Mouse (Mus musculus) T-helper 17 cell (primary cell): ENCODE measurements around the gene Maml3.

Experiments
- in situ Hi-C, 2 experiments: fragments of 300-600 bp; cut with MboI, MseI; formaldehyde crosslinking; loops; 1 replicate in 1 of 2; 2 replicates in 1 of 2; pipeline ENCODE4 v1.15.1; 2025; ENCODE audit warnings: high pct_unique_total_duplicates in 2 of 2

Maml3 gene

DNA sequence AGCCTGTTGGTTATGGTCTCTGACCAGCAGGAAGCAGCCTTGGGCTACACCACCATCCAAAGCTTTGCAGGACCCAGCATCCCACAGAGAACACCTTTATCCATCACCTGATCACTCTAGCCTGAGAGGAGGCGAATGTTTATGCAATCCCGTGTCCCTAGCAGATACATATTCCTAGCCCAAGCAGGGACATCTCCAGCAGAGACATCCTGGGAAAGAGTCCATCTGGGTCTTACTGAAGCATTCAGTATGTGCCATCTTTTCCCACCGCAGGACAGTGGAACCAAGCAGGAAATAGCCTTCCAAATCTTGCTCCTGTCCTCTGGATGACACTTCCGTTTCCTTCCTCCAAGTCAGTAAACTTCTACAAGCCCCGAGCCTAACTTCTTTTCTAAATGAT is 351.6 kb downstream of the Maml3 start:
- in situ Hi-C loops: no loop called here

DNA sequence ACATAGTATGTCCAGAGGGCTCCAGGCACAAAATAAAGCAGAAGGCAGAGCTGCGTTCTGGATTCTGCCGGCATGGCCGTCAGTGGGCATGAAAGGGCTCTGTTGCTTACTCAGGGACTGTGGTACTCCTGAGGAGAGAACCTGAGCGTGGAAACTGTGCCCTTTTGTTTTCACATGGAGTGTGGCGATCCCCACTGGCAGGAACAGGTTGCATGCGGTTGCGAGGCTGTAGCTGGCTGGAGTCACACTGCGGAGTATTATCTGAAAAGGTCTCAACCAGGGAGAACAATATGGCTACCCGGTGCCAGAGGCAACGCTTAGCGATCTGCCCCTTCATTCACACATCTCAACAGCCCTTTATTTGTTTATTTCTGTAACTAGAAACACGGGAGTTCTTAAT is 353.4 kb downstream of the Maml3 start:
- in situ Hi-C loops: no loop called here

DNA sequence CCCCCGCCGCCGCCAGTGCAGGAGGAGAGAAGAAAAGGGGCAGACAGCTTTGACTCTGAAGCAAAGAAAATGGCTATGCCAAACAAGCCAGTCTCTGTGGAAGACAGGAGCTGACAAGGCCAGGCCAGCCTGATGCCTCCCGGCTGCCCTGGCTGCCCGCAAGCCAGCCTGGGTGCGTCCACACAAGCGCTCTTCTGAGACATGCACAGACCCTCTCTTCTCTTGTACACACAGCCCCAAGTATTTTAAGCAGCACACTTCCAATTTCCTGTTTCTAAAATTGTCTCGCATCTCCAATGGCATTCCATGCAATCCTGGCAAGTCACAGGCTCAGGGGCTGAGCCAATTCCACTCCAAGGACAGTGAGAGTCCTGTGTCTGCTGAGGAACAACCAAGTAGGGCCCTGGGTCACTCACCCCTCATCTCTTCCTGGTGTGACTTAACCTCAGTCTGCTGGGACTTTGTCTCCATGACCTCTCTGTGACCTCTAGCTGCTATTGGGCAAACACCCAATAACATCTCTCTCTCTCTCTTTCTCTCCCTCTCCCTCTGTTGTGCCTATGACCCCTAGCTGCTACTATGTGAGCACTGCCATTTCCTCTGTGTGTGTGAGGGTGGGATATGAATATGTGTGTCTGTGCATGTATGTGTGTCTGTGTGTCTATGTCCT is 354.9 kb downstream of the Maml3 start:
- in situ Hi-C loops: no loop called here

DNA sequence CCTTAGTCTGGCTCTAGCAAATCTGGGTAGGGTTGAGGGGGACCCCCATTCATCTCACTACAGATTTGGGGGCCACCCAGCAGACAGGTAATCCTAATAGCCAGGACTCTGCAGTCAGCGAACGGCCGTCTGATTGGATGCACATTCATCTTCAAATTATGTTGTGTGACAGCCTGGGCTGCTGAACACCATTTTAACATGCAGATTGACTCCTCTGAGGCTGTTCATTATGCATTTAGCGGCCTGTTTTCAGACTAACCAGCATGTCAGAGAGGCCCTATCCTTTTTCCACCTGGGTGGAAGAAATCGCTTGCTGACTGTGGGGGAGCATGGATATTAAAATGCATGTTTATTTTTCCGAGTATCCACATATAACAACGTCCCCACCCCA is 355.5 kb downstream of the Maml3 start:
- in situ Hi-C loops: no loop called here

DNA sequence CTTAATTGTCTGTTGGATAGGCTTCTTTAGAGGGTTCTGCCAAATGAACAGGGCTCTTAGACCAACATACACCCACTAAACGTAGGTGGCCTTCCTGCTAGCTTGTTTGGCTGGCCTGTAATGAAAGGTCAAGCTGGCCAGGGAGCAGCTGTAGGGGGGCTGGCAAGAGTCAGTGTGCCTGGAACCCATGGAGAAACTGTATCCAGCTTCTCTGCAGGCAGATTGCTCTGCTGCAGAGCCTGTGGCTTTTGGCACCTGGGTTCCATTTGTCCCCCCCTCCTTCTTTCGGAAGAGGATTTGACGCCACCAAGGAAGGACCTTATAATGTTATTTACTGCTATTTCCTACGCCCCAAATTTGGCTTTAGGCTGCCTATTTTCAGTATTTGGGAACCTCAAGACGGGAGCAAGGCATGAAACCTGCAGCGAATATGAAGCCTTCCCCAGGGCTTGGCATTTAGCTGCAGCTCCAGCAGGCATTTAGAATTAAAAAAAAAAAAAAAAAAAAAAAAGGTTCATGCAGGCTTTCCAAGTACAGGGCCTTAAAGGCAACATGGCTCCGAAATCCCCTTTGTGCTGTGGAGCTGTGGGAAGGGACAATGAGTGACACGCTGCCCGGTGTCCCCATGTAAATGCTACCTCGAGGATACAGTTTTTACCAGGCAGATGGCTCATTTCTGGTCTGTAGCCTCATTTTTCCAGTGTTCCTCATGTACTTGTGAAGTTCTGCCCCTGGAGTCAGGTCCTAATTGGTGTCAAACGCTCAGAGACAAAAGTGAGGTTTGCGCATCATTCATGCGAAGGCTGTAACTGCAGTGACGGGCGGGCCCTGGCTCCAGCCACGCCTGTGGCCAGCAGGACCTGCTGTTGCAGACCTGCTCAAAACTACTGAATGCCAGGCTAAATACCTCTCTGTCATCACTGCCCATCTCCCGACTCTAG is 356.2 kb downstream of the Maml3 start:
- in situ Hi-C loops: no loop called here

DNA sequence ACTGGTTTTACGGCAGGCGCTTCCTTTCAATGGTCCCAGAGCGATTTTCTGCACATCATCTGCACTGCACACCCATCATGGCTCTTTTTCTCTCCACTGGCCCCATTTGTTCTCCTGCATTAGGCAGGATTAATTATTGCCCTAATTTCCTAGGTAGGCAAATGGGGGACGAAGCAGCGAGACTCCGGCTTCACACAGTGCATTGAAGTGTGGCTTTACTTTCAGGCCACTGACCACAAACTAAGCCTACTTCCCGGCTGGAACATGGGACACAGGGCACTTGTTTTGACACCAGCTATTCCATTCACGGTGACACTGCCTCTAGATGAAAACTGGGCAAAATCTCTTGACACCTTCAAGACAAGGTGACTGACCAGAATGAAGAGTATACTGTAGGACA is 358.1 kb downstream of the Maml3 start:
- in situ Hi-C loops: no loop called here

DNA sequence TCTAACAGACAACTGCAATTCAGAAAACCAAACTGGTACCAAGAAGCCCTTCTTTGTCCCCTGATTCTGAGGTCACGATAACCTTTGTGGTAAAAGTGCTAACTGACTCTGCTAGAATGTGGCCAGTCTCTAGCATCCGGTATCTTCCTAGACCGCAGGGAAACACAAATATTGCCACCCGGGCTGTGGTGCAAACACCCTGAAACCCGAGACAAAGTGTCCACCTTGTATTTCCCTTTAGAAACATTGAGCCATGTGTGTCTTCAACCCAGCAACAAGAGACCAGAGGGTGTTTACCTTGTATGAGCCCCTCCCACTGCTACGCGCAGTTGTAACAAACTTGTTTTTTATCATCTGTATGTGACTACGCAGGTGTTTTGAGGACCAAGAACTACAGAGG is 359.7 kb downstream of the Maml3 start:
- in situ Hi-C loops: no loop called here

DNA sequence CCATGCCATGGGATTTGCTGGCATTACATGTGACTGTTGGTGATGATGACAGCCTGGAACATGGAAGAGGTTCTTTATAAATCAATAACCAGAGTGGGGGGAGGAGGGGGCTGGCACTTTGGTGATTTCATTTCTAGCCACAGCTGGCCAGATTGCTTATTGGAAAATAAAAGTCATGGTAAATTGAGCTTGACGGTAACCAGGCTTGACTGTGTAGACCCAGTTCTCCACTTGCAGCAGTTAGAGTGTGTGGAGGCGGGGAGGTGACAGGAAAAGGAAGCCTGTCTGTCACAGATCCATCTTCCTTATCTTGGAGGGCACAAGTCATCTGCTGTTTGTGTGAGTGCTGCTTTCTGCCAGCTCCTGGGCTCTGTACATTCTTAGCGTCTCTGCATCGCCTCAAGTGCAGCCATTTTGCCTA is 360.5 kb downstream of the Maml3 start:
- in situ Hi-C loops: no loop called here

DNA sequence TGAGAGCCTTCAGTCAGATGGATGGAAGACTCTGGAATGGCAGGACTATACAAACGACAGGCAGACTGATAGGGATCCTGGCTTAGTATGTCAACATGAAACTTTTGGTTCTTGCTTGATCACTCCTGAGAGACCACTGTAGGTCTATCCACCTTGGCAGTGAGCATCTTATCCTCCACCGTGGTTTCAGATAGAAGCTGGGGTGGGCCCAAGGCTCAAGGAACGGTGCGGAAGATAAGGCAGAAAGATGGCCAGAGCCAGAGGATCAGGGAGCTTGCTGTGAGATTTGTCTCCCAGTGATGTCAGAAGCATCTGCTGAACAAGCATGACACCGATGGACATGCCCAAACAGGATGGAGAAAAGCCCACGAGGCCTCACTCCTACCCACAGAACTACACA is 362.5 kb downstream of the Maml3 start:
- in situ Hi-C loops: no loop called here

DNA sequence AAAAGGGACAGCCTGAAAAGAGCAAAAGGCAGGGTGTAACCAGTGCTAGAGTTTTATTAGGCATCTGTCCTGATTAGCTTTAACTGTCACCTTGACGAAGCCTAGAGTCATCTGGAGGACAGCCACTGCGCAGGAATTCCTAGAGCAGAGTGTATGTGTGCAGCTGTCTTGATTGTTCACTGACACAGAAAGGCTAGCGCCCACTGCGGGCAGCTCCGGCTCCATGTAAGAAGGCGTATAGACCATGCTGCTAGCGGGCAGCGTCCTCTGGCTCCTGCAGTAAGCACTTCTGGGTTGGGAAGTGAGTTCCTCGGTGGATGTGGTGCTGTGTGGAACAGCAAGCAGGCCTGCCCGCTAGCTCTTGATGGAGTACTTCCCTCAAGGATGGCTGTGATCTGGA is 363.1 kb downstream of the Maml3 start:
- in situ Hi-C loops: no loop called here

DNA sequence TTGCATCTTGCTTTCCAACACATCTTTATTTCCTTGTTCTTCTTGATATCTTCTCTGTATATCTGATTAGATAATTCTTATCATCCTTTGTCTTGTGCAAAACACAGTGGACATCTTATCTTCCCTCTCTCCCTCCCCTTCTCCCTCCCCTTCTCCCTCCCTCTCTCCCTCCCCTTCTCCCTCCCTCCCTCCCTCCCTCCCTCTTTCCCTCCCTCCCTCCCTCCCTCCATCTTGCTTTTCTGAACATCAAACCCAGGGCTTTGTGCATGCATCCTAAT is 365.1 kb downstream of the Maml3 start:
- in situ Hi-C loops: no loop called here

DNA sequence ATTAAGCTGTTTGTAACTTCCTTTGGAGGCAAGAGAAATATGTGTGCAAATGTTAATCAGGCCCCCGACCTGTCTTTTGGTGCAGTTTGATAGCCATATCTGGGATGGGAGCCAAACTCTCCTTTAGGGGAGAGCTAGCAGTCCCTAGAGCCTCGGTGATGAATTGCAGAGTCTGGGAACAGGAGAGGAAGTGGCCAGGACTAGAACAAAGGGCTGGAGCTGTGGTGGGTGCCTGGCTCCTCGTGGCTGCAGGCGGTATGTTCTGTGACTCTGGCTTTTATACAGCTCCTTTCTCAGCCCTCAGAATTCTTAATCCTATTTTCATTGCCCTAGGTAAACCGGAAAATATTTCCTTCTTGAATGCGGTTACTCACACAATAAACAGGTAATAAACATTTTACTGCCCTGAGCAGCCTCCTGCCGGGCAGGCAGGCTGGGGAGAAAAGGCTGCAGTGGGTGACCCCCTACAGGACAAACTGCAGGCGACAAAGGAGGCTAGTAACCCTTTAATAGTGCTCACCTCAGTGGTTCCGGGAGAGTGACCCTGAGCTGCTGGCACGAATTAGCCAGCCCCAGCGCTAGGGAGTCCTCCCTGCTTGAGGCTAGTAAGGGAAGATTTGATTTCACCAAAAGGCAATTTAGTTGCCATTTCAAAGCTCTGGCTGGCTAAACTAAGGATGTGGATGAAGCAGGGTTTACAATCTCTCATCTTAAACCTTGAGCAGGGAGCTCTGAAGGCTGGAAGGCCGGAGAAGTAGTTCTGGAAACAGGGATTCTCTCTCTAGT is 365.6 kb downstream of the Maml3 start:
- in situ Hi-C loops: no loop called here

DNA sequence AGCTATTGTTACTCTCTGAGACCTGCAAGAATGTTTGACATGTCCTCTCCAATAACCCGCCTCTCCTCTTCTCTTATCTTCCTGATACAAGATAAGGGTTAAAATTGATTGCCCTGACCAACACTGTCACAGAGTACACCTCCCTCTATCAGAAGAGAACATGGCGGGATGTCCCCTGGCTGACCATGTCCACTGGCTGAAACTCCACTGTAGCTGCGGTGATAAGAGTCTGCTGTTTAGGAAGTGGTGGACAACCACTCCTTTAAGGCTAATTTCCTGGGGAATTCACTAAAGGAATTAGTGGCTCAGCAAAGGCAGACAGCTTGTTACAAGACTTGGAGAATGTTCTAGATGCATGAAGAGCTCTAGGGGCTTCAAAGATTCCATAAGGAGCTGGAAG is 371.2 kb downstream of the Maml3 start:
- in situ Hi-C loops: no loop called here

DNA sequence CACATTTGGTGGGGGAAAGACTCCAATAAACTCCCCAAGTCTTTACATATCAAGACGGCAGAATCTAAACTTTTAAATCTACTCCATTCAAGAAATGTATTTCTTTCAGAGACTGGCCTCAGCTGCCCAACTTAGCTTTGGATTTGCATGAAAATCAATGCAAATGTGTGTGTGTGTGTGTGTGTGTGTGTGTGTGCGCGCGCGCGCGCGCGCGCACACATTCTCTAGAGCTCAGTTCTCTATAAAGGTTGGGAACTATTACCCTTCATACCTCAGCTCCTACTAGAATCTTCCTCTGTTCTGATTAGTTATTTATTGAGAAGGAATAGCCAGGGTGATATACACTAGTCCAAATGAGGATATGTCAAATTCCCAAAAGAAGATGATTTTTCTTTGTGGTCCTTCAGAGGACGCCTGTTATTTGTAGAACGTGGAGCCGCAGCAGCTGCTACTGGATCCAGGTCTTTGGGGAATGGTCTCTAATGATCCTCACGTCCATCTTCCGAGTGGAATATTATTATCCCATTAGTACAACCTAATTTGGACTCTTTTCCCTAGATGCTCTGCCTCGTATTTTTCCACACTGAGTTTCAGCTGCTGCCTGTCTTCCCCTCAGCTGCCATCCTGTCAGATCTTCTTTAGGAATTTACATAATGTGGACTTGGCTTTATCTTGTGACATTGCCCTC is 372.8 kb downstream of the Maml3 start:
- in situ Hi-C loops: no loop called here

DNA sequence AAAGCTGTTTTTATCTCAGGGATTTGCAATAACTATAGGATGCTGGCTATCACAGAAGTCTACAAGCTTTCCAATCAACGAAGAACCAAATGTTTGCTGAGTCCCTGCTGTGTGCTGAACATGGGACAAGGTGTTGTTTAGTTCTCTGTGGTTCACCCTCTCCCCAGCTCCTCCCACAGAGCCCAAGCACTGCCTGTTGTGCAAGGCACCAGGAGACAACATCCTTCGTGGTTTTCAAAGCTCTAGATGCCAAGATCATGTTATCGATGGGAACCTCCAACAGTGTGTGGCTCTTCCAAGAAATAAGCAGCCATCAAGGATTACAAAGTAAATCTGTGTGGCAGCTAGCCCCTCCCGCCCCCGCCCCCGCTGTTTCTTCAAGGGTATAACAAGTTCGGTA is 374.2 kb downstream of the Maml3 start:
- in situ Hi-C loops: no loop called here

DNA sequence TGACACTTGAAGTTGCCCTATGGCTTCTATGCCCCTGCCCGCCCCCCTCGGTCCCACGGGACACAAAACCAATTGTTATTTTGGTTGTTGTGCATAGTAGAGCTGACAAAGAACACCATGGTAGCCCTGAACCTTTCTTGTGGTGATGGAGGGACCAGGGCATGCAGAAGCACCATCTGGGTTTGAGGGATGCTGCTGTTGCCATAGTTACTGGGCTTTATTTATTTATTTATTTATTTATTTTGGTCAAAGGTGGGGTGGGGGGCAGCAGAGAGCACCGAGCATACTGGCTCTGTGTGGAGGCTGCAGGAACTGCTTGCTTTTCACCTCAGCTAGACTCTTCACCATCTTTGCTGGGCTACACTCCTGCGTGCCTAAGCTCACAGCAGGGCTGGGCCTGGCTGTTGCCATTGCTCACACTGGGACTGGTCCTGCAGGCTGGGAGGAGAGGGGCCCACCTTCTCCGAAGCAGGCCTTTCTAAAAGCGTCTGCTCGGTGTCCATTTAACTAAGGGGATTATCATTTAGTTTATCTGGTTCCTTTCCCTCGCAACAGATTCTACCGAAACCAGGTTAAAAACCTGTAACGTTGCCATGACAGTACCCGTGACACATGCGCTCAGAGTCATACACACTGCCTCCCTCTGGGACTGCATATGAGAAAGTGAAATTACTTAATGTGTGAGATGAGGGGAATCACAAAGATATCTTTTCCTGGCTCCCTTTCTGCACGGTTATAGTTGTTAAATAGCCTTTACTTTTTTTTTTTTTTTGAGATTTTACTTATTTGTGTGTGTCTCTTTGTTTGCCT is 375.6 kb downstream of the Maml3 start:
- in situ Hi-C loops: no loop called here

DNA sequence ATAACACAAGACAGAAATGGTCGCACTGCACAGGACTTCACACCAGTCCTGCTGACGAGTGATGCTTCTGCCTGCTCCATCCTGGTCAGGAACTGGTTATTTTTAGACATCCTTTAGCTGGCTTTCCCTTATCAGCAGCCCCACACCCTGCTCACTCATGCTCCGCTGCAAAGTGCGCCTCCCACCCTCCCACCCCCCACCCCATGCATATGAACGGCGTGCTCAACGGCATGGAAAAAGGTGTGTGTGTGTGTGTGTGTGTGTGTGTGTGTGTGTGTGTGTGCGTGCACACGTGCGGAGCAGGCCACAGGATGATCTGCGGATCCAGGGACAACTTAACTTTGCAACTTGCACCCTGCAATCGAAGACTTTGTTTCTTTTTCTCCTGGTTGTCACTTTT is 376.4 kb downstream of the Maml3 start:
- in situ Hi-C loops: no loop called here

DNA sequence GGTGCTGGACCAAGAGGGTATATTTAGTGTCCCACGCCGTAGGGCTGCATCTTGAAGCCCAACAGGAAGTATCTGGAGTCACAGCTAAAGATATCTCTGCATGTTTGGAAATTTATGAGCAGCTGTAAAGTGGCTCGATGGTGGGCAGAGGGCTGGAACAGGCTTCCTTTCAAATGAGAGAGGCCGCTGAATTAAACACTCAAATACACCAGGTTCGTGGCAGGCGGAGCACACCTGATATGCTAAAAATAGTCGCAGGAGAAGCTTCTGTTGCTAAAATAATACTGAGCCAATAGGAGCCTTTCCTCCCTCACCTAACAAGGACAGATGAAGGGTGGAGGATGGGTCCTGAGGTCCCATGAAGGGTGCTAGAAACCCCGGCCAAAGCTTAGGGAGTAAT is 376.9 kb downstream of the Maml3 start:
- in situ Hi-C loops: no loop called here

DNA sequence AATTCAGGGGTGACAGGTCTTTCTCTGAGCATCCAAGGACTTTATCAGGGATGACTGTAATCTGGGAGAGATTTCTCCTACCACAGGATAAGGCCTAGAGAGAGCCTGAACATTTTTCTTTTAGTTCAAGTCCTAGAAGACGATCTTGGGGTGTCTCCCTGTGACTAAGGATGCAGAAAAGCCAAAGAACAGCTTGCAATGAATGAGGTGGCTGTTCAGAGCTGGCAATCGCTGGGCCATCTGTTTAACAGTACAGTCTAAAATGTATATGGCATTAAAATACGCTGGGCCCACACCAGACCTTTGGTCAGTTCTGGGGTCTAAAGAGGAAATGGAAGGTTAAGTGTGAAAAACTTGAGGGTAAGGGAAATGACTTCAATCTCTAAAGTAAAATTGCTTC is 377.4 kb downstream of the Maml3 start:
- in situ Hi-C loops: no loop called here

DNA sequence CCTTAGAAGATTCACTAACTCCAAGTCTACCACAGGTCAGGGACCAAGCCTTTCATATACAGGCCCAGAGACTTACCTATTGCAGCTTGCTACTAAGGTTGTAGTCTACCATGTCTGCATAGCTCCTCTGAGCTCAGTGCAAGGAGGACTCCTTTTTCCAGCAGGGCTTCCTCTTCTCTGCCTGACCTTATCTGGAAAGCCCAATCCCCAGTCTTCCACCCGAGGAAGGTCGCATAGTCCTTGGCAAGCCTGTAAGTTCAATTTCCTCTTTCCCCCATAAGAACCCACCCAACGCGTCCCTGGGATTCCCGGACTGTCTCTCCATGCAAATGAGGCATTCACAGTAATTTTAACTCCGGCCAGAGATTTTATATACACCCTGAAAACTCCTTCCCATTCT is 378.6 kb downstream of the Maml3 start:
- in situ Hi-C loops: no loop called here

DNA sequence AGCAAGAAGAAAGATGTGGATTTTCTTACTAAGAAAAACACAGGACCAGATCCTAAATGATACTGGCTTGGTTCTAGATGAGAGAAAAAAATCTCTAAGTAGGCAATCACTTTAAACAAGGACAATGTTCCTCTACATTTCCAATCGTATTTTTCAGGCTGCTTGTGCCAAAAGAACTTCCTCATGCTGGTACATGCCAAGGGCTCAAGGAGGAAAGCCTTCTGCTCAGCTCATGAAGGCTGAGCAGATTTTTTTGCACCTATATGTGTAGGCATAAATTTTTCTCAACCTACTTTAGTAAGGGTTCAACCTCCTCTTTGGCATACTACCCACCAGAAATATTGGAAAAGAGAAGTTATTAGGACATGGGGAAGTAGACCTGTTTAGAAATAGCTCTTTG is 384.9 kb downstream of the Maml3 start:
- in situ Hi-C loops: no loop called here
